Mouse (Mus musculus) heart, adult 18-20 months (tissue): ENCODE results near the gene Nf1. TPM values are rescaled to one million over a fixed set of nuclear protein-coding genes. Genes with fewer than 3 reads are reported as not detected.

Experiments
- DNase-seq, 2 experiments: peaks; one replicate each; pipeline ENCODE4 v3.0.0; 2021 to 2022; ENCODE audit warnings: mixed read lengths in 1 of 2
- total RNA-seq, 2 experiments: library from RNA; stranded (reverse); gene quantifications; 2 replicates each; pipeline ENCODE4 v1.2.3; 2021

Gene Nf1
- total RNA-seq, 2 experiments from 2014 or later: 31.3 to 33.6 TPM

GRCm38 (mm10) chr11:79589317-79590075, 250.0 kb downstream of the Nf1 start:
- no peak for DNase-seq

DNA sequence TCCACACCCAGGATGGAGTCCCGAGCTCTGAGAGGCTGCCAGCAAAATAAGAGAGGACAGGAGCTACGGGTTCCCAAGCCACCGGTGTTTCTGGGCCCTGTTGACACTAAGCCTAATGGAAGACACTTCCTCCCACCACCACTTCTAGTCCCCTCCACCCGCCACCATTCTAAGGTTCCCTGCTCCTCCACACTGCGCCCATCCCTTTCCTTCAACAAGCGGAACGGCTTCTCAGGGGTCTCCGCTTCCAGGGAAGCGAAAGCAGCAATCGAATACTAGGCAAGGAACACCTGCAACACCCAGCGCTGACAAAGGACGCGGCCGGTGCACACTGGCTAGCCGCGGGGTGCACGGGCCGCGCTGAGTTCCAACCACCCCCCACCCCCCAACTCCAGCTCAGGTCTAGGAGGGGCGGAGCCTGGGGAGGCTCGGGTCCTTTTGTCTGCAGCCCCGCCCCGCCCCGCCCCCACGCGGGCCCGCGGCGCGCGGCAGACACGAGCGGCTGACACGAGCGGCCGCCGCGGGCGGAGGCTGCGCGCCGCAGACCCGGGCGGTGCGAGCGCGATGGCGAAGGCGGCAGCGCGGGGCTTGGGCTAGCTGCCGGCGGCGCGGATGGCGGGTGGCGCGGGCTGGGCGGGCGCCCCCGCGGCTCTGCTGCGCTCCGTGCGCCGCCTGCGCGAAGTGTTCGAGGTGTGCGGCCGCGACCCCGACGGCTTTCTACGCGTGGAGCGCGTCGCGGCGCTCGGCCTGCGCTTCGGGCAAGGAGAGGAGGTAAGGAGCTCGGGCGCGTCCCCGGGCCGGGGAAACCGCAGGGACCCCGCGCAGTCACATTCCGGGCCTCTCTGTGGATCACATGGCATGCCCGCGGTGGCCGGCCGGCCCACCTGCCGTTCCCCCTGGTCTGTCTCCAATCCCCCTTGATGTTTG, 251.4 kb downstream of the Nf1 start, which contains the start of gene Rab11fip4:
Rab11fip4 (plus strand) TSS at position 549 of the 927 bp plus-strand sequence.
- no peak for DNase-seq

GRCm38 (mm10) chr11:79591591-79591975, 252.1 kb downstream of the Nf1 start:
- no peak for DNase-seq

- DNase-seq: no peak
Observed at GRCm38 (mm10) chr11:79593495-79593894, 254.0 kb downstream of the Nf1 start.

- DNase-seq: no peak
Observed at GRCm38 (mm10) chr11:79610454-79610853, 271.0 kb downstream of the Nf1 start.

DNA sequence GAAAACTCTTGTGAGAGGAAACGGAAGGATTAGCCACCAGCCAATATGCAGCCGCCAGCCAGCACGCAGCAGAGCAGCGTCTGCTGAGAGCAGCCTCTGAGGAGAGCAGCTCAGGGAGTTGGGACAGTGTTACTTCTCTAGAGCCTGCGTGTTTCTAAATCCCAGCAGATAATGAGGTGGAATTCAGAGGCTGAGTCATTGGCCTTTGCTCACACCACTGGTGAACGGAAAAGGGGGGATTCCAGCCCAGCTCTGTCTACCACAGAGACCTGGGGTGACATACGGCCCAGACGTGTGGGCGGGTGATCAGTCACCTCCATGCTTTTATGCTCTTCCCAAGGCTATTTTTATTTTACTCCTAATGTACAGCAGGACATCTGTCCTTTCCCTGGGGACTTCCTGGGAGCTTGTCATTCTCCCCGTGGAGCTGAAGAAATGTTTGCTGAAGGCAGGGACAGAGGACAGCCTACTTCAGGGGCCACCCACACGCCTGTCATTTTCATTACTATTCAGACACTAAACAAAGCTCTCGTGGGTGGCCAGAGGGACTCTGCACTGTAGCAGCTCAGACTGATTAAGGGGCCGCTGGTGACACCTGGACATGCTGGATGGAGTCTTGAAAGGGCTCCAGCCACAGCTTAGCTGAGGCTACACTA, 271.6 kb downstream of the Nf1 start:
- peak; percentile 6 to 9 for DNase-seq

DNA sequence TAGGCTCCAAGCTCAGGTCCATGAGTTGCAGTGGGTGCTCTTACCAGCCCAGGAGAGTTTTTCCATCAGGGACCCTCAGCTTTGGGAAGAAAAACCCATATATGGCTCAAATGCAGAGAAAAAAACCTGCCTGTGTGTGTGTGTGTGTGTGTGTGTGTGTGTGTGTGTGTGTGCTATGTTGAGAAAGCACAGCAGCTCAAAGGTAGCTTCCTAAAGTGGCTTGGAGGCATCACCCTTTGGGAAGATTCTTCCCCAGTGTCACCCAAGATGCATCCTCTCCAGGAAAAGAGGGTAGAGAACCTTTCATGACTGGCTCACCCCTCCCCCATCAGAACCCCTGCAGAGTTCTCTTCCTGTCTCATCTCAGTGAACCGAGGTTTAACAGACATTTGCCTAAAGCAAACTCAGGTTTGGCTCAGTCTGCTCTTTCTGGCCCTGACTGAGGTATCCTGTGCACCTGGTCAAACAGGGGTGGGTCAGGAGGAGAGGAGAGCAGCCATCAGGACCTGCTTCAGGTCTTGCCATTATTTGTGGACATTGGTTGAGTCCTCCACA, 272.6 kb downstream of the Nf1 start:
- no peak for DNase-seq

DNA sequence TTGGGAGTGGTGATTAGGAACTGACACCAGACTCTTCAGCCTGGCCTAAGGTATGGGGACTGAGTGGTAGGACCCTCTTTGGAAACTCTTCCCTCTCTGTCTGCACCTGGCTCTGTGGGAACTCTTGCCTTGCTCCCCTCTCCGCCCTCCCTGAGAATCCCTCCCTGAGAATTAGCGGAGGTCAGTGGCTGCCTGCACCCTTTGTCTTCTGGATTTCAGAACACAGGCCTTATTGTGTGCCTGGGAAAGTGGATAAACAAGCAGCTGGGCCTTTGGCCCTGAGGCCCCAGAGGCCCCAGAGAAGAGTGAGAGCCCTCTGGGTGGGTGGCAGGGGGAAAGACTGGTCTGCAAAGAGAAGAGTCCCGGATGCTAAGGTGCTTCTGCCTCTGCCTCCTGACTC, 273.6 kb downstream of the Nf1 start:
- DNase-seq: no peak

- DNase-seq: no peak
Observed at GRCm38 (mm10) chr11:79613711-79614110, 274.2 kb downstream of the Nf1 start.

DNA sequence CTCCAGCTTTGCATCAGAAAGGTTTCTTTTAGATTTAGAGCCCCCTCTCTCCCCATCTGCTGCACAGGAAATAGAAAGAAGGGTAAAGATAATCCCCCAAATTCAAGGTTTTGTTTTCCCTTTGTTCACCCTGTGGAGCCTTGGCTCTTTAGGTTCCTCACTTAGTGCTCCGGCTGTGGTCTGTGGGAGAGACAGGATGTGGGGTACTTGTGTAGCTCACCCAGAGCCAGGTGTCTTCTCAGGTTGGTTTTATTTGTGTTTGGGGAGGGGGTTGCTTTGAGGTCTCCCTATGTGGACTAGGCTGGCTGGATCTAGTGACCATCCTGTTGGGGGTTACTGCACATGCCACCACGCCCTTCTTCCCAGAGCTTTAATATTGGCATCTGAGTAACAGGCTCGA, 275.4 kb downstream of the Nf1 start:
- DNase-seq: no peak

DNA sequence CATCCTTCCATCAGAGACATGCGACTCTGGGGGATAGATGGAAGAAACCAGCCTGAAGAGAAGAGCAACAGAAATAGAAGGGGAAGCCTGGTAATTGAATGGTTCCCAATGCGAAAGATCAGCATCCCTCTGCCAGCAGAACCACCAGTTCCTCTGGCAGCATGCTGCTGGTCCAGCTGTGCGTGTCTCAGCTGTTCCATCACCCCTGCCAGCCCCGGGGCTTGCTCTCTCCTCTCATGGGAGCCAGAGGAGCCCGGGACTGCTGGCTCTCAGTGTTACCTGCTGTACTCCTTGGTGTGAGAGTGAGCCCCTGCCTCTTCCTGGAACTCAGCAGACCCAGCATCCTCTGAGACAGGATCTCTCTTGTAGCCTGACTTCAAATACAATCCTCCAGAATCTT, 276.4 kb downstream of the Nf1 start:
- no peak for DNase-seq

- DNase-seq: no peak
Observed at GRCm38 (mm10) chr11:79617991-79618390, 278.5 kb downstream of the Nf1 start.

GRCm38 (mm10) chr11:79623029-79623428, 283.5 kb downstream of the Nf1 start:
- DNase-seq: peak in 1 of 2 experiments; percentile 52

DNA sequence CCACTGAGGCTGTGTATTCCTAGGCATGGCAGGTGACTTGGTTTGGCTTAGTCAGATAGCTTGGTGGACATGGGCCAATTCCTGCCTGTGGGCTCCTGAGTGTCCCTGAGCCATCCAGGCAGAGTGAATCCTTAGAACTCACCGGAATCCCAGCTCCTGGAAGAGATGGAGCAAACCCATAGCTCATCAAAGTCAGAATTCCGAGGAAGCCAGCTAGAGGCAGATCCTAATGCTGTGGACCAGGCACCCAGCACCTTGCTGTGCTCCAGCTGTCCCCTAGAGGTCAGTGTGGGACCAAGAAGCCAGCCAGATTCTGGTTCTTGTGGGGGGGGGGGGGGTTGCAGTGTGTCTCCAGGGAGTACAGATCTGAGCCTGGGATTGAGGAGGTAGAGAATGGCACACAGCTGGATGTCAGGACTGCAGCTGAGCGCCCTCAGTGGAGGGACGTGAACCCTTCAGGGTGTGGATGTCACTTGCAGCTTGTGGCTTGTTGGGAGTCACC, 285.4 kb downstream of the Nf1 start:
- DNase-seq: peak; percentile 55 to 79

DNA sequence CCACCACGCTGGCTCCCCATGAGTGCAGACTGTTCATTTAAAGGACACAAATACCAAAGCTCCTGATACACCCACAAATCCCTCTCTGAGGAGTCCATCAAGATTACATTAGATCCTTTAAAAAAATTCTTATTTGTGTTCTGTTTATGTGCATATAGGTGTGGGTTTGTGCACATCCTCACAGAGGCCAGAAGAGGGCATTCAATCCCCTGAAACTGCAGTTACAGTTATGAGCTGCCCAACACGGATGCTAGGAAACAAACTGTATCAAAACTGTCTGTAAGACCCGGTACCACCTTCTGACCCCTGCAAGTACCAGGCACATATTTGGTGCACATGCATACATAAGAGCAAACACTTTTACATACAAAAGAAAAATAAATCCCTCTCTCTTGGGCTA, 289.2 kb downstream of the Nf1 start:
- DNase-seq: no peak

DNA sequence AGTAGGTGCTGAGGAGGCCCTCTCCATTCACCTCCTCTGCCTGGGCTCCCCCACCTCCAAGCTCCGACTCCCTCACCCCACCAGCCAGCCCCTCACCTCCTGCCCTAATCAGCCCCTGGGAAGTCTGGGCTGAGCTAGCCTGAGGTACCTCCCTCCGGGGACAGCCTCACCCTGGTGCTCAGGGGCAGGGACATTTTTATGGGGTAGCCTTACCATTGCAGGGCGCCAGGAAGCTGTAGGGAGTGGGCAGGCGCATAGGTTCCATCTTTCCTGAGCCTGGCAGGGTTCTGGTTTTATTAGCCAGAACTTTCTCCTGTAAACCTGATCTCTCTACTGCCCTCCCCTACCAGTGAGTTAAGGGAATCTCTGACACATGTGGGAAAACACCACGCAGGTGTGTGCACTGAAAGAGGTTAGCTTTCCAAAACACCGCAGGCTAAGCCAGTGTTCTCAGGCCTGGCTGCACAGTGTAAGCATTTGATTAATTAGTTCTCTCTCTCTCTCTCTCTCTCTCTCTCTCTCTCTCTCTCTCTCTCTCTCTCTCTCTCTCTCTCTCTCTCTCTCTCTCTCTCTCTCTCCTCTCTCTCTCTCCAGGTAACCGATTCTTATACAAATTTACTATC, 290.4 kb downstream of the Nf1 start:
- no peak for DNase-seq

DNA sequence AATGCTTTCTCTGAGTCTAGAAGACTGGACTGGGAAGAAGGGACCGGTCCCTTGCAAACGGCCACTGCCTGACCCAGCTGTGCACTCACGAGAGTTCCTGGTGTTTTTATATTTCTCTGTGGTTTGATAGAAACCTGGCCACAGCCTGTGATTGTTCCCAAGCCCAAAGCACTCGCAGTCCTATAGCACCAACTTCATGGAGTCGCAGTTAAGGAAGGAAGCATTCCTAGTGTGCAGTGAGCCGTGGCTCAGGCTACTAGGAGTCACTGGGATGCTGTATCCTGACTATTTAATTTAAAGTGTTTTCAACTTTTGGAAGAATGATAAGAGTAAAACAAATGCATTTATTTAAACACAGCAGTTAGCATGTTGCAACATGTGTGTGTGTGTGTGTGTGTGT, 291.0 kb downstream of the Nf1 start:
- no peak for DNase-seq
